Mouse (Mus musculus) left cerebral cortex, adult 2 months (tissue): ENCODE measurements at regions not wholly inside any gene's neighbourhood (a gene's known extent, or its start where the extent isn't known, plus 50 kb on each side); places are given as distances from the start of the nearest gene placed in this dataset.

Experiments
- DNase-seq, 2 experiments: peaks; one replicate each; pipeline ENCODE4 v3.0.0; 2021 to 2022; ENCODE audit warnings: low spot score in 2 of 2, mixed read lengths in 1 of 2; ENCODE audit errors: extremely low spot score in 1 of 2
- H3K27ac ChIP-seq: fragments of 200-600 bp; 2 replicates; pipeline ENCODE4 v1.8.1; 2022
- H3K4me3 ChIP-seq: fragments of 200-600 bp; 2 replicates; pipeline ENCODE4 v1.8.1; 2022
- CTCF ChIP-seq: fragments of 200-600 bp; IDR thresholded peaks from 2 replicates; pipeline ENCODE4 v1.8.1; 2022; ENCODE audit warnings: antibody characterized with exemption, mild to moderate bottlenecking, moderate library complexity
- intact Hi-C: fragments of 180-260 bp; cut with DNase I; formaldehyde crosslinking; loops from one replicate; pipeline ENCODE4 v1.15.1; 2025

DNA sequence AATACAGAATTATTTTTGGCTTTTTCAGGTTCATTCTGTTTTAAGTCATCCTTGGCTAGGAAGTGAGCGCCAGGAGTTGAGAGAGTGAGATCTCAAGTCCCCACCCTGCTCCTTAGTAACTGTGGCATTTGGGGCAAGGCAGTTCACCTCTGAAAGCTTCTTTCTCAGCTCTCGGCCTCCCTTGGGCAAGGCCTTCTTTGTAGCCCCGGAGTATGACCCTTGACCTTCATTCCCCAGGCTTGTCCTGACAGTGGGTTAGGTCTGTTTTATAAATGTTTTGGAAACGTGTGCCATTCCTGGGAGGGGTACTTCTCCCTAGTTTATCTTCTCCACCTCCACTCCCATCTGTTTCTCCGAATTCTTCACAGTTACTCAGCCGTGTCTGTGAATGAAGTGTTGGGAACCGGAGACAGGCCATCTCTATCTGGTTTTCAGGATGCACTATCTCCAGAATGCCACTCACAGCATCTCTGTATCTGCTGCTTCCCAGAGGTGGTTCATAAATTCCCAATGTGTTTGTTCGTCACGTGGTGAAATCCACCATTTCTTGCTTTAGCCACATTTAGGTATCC, 75.0 kb upstream of the Eif4g2 start:
- intact Hi-C loops = loop anchor here (2.0 kb wide), 3 partner anchors 35 to 139 kb away; partner anchors contain the start of gene Eif4g2
- no peak overlapping the region for H3K4me3 ChIP-seq
- peak overlapping the region; percentile 16; the same call in 1 of the 2 replicates for H3K27ac ChIP-seq
- TF ChIP-seq CTCF = no peak
- no peak for DNase-seq

DNA sequence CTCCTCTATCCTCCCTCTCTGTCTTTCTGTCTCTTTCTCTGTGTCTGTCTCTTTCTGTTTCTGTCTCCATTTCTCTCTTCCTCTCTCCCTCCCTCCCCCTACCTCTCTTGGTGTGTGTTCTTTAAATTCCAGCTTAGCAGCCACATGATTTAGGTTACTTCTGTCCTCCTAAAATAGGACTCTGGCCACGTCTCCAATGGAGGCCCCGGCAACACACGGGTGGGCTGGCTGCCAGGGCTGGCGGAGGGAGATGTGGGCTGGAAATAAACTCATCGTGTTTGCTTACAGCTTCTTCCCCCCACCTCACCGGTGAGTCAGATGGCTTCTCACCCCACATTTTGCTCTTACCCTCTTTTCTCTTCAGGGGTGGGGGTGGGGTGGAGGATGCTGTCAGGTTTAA, 74.5 kb upstream of the Eif4g2 start:
- Histone ChIP-seq H3K27ac (peak overlapping the region; percentile 16; the same call in 1 of the 2 replicates), H3K4me3 (no peak overlapping the region)
- no peak for TF ChIP-seq CTCF
- DNase-seq = peak; percentile 71 to 84
- intact Hi-C loops = loop anchor here (2.0 kb wide), 3 partner anchors 34 to 140 kb away; partner anchors contain the start of gene Eif4g2

DNA sequence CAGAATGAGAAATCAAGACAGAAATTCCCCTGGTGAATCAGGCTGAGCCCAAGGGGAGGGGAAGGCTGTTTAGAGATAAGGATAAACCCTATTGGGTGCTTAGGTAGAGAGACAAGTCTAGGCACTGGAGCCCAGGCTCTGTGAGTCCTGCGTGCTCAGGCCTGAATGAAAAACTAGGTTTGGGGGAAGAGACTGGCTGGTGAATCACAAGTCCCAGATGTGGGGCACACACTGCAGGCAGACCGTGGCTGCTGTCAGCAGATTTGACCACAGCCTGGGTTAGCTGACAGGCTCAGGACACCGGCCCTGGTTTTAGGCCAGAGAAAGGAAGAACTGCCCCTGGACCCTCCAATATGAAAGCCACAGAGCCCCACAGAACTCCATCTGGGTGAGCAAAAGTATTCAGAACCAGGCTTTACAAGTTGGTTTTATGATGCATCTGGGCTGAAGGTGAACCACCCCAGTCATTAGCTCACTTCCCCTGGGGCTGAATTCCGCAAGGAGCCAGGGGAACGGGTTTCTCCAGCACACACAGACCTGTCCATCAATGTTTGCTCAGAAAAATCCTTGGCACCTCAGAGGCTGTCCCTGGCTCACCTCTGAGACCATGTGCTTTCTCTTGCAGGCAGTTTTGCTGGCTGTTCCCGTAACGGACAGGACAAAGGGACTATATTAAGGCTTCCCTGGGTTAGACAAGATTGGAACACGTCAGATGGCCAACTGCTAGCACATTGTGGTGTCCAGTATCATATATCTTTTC, 73.8 kb upstream of the Eif4g2 start:
- TF ChIP-seq CTCF = no peak
- intact Hi-C loops = loop anchor here (2.0 kb wide), 3 partner anchors 34 to 140 kb away; partner anchors contain the start of gene Eif4g2
- peak in 1 of 2 experiments; percentile 28 for DNase-seq
- no peak overlapping the region for H3K4me3 ChIP-seq
- peak overlapping the region; percentile 61 for H3K27ac ChIP-seq

DNA sequence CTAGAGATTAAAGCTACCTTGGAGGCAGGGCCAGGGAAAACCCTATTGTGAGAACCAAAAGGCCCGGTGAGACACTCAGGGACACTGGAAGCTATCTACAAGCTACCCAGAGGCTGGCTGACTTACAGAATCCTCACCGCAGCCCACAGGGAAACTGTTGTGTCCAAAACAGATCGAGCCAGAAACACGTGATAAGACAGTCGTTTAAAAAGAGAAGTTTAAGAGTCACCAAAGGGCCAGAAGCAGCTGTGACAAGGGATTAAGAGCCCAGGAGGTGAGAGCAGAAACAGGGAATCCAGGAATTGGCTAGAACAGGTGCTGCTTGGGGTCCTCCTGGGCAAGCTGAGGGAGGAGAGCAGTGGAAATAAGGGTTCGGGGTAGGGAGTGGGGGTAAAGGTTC, 73.2 kb upstream of the Eif4g2 start:
- no peak for TF ChIP-seq CTCF
- DNase-seq = no peak
- Histone ChIP-seq H3K4me3 (no peak overlapping the region), H3K27ac (peak overlapping the region; percentile 61)
- intact Hi-C loops = loop anchor here (2.0 kb wide), 3 partner anchors 33 to 141 kb away; partner anchors contain the start of gene Eif4g2

DNA sequence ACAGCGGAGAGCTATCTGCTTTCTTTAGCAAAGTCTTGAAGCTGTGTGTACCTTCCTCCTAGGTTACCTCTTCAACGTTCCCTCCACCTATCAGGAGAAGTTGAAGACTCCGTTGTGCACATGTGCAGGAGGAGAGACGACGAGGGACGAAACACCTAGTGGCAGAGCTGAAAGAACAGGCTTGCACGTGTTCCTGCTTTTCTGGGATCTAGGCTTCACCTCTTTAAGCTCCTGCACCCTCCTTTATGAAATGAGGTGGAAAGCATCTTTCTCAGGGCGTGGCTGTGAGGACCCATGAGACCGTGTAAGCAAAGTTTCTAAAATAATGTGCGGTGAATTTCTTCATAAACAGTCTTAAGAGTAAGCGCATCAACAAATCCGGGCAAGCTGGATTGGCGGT, 71.4 kb upstream of the Eif4g2 start:
- intact Hi-C loops = no loop called here
- Histone ChIP-seq H3K27ac (no peak overlapping the region), H3K4me3 (no peak overlapping the region)
- no peak; the same call in 1 of the 2 replicates for TF ChIP-seq CTCF
- no peak for DNase-seq

DNA sequence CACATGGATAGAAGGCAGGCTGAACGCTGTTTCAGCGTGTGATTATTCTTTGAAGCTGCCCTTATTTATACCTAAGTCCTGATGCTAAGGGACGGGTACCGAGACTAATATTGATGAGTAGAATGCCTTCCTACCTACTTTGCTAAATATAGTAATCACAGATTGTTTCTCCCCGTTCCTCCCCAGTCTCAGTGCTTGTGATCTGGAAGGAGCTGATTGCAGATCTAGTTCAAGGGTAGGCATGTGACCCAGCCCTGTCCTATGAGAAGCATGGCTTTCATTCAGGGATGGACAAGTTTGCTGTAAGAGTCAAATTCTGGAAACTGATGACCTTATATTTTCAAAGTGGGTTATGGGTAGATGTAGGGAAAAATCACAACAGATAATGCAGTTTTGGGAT, 67.7 kb upstream of the Eif4g2 start:
- no peak for TF ChIP-seq CTCF
- Histone ChIP-seq H3K4me3 (no peak overlapping the region), H3K27ac (no peak overlapping the region)
- no peak for DNase-seq
- intact Hi-C loops = no loop called here

DNA sequence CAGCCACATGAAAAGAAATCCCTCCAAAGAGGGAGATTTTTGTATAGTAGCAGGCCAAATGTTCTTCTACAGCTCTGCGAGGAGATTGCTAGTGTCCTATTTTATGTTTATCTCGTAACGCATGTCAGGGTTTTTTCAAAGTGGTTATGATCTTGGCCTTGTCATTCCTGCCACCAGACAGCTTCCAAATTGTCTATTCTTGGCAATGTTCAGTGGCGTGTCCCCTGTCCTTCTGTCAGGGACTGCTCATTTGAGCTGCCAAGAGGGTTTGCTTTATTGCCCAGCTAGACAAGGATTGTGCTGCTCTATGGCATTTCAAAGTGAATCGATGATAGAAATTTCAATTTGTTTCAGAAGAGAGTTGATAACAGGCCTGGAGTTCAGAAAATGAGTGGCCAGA, 67.3 kb upstream of the Eif4g2 start:
- H3K27ac ChIP-seq = no peak overlapping the region
- no peak overlapping the region for H3K4me3 ChIP-seq
- TF ChIP-seq CTCF = no peak
- intact Hi-C loops = no loop called here
- no peak for DNase-seq

DNA sequence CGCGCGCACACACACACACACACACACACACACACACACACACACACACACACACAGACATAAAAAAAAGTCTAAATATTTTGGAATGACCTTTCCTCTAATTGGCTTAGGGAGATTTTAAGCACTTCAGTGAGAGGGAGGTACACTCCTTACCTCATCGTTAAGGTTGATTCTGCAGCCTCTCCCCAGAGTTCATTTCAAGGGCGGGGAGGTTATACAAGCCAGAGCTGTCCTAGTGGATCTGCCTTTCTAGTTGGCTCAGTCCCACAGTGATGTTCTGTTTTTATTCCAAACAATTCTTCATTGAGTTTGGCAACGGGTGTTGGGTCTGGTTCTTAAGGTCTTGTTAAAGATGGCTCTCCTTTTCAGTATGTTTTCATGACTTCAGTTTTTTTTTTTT, 64.8 kb upstream of the Eif4g2 start:
- Histone ChIP-seq H3K4me3 (no peak overlapping the region), H3K27ac (no peak overlapping the region)
- no peak for DNase-seq
- TF ChIP-seq CTCF = no peak
- intact Hi-C loops = no loop called here

DNA sequence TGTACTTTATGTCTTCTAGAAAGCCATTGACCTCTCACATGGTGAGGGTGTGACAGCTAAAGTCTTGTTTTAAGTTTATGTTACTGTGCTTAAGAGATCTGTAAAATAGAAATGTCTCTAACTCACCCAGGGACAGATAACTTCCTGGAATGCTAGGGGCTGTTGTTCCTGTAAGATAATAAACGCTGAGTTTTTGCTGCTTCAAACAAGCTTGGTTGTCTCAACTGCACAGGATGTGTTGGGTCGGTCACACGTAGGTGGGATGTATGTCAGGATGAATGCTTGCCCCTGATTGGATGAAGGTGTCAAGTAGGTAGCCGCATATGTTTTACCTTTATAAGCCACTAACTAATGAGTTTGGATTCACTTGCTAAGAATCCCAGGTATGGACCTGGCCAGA, 63.8 kb upstream of the Eif4g2 start:
- H3K4me3 ChIP-seq = no peak overlapping the region
- no peak for TF ChIP-seq CTCF
- DNase-seq = no peak
- H3K27ac ChIP-seq = no peak overlapping the region
- intact Hi-C loops = no loop called here

DNA sequence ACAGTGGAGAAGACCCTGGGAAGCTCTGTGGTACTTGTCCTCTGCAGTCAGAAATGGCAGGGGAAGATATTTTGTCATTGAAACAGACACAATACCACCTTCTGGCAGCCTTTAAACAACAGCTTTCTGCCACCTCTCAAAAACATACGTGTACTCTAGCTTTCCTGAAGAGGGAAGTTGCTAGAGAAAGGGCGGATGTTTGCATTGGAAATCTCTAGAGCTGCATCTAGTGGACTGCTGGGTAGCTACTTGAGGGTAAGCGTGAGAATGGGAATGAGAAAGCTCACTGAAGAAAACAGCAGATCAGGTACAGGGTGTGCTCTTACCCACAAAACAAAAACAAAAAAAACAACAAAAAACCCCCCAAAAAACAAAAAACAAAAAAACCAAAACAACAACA, 61.4 kb upstream of the Eif4g2 start:
- TF ChIP-seq CTCF = no peak
- Histone ChIP-seq H3K4me3 (no peak overlapping the region), H3K27ac (no peak overlapping the region)
- intact Hi-C loops = no loop called here
- DNase-seq = no peak

DNA sequence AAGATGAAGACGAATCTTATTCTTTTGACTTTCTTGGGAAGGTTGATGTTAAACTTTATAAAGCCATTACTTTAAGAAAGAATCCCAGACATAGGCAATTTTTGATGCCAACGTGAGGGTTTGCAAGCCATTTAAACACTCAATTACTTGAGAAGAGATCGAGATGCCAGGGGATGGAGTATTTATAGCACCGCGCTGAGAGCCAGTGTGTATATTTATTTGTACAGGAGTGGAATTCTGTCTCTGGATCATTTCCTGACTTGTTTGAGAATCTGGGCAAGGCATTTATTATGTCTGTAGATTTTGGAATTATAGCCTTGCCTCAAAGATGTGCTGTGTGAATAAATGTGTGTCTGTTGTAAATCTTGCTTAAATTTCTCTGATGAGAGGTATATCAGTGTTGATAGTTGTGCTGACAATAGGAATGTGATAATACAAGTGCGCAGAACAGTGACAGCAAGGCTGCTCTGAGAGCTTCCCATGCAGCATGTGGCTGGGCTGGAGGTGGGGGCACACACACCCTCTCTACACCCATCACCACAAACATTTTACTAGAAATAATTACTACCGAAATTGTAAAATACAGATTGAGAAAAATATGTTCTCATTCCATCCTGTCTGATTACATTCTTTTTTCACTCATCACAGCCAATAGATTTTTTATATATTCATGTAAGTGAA, 58.6 kb upstream of the Eif4g2 start:
- H3K4me3 ChIP-seq = no peak overlapping the region
- TF ChIP-seq CTCF = no peak
- intact Hi-C loops = no loop called here
- no peak overlapping the region for H3K27ac ChIP-seq
- DNase-seq = no peak

DNA sequence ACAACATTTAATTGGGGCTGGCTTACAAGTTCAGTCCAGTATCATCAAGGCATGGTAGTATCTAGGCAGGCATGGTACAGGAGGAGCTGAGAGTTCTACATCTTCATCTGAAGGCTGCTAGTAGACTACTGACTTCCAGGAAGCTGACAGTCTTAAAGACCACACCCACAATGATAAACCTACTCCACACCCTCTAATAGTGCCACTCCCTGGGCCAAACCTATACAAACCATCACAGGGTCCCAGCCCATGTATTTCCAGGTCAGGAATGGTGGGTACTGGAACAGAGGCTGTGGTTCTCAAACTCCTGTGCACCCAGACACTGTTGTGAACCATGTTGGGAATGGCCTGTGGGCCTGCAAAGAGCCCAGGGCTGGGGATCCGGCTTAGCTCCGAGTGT, 55.2 kb upstream of the Eif4g2 start:
- TF ChIP-seq CTCF = no peak
- H3K27ac ChIP-seq = no peak overlapping the region
- intact Hi-C loops = no loop called here
- no peak for DNase-seq
- H3K4me3 ChIP-seq = no peak overlapping the region
